Mouse (Mus musculus): ENCODE measurements around the gene Med27.
A peak's percentile ranks its signal among the peaks of the same experiment; 100 is the strongest.

Med27 gene

DNA sequence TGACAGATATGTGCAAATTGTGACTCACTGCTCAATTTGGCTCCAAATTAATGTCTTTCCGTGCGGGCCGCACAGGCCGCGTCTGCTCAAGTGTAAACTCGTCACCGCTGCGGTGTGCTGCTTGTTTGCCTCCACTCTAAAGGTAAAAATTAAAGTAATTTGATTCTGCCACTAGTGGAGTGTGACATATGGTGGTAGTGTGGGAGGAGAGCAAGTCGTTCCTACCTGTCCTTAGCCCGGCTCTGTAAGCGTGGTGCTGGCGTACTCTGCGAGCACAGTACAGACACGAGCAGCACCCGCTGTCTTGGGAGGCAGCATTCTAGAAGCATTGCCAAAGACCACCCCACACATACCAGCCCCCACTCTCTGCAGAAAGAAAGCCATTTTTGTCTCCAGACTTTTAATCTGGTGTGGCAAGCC lies 121.9 kb downstream of the Med27 start:
- DNase-seq (ENCODE audit: low read depth, low spot score), result peak; percentile 67

DNA sequence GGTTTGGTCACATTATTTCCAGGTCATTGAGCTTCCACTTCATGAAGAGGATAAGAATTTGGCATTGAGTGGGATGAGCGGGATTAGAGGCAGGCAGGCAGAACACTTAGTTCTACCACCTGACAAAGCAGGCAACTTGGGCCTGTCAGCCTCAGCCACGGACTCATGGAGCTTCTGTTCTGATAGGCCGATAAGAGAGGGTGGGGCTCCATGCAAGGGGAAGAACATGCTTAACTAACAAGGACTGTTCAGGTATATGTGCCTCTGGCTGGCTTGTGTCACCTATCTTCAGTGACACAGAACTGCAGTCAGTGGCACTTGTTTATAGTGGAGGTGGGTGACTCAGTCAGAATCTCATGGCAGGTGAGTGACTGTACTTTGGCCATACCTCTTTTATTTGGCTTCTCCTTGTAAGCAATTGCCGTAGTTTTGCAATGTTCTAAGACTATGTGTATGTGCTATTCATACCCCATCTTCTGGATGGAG lies 126.4 kb downstream of the Med27 start:
- DNase-seq (ENCODE audit: low read depth, low spot score), result no peak

DNA sequence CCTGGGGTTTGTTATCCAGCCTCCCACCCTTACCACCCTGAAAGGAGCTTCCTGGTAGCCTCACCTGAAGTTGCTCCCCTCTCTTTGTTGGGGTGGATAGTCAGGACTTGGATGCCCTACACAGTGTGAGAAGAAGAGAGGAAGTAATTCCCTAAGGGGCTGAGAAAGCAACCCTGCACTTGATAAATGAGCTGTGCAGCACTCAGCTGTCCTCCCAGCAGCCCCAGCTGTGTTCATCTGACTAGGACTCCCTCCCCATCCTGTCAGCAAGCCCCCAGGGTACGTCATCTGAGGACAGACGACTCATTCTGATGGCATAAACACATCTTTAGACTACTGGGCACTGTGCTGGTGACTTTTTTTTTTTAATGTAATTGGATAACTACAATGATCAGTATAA lies 127.3 kb downstream of the Med27 start:
- no peak for DNase-seq (ENCODE audit: low read depth, low spot score)

DNA sequence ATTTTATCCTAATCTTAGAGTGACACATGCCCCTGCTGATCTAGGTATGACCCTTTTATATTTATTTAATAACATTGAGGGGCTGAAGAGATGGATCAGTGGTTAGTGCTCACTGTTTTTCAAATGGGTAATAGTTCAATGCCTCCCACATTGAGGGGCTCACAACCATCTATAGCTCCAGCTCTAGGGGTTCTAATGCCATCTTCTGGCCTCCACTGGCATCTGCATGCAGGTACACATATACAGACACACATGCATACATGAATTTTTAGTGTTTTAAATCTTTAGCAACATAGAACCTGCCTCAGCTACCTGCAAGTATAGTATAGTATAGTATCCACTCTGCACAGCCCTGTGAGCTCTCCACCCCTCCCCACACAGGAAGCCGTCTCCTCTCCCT lies 130.1 kb downstream of the Med27 start:
- no peak for DNase-seq (ENCODE audit: low read depth, low spot score)

DNA sequence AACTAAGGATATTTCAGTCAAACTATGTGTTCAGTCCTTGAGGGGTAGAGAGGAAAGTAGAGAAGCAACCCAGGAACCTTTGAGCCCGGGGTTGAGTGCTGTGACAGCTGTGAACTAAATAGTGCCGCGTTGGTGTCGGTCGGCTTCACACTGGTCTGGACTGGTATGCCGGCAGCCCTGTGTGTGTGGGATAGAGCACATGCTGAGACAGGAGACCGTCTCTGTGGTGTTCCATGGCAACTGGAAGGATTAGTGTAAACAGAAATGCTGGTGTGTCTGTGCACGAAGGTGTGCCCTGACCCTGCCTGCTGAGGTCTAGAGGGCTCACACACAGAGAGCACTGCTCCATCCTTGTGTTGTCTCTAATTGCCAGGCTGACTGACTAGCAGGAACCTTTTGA lies 135.2 kb downstream of the Med27 start:
- no peak for DNase-seq (ENCODE audit: low read depth, low spot score)

DNA sequence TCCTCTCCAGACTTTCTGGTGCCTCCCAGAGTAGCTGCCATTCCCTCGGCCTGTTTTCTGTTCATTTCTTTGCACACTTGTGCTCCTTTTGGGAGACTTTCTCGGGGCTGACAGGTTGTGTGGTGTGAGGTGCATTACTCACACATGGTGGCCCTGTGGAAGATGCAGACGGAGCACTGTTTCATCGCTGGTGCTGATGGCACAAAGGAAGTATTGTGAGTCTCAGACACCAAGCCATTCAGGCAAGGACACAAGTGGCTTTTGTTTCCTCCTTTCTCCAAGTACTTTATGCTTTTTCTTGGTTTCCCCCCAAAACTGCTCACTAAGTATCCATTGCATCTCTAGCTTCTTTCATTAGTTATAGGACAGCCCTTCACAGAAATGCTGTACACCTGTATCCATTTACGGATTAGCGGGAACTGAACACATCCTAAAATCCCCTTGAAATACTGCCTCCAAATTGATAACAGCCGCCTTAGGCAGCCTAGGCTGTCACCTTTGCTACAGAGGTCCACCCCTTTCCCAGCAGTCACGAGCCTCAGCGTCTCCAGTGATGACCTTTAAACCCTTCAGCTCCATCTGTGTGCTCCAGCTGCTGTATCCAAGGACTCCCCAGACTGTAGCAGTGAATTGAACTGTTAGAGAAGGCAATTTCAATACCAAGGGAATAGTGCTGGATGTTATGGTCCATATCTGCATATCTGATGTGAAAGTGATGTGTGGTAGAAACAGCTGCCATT lies 136.5 kb downstream of the Med27 start:
- DNase-seq (ENCODE audit: low read depth, low spot score), result no peak

DNA sequence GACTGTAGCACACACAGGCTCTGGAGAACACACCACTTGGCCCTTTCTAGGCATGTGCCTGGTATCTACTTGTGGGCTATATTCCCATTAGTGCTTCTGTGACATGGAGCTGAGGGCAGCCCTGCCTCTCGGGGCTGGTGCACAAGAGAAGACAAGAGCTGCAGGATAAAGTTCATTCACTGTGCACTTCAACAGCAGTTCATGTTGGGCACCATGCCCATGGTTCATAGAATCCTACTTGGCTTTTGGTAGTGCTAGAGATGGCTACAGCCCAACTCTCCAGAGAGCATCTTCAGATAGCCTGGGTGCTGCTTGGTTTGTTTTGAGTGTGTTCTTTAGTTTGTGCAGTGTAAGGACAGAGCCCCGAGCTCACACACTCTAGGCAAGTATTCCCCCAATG lies 138.9 kb downstream of the Med27 start:
- DNase-seq (ENCODE audit: low read depth, low spot score), result no peak

DNA sequence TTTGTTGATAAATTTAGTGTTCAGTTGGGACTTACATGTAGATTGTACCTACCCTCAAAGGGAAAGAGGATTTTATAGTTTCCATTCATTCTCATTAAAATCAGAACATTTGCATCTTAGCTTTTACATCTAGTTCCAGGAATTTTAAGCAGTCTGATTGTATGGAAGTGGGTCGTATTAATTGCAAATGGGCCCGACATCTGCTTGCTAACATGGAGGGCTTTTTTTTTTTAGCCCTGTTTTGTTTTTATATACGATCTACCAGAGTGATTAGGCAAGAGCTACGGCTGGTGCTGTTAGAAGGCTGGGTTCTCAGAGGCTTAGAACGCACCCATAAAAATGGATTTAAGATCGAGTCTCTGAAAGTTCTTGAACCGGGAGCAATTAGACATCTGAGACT lies 139.9 kb downstream of the Med27 start:
- no peak for DNase-seq (ENCODE audit: low read depth, low spot score)

DNA sequence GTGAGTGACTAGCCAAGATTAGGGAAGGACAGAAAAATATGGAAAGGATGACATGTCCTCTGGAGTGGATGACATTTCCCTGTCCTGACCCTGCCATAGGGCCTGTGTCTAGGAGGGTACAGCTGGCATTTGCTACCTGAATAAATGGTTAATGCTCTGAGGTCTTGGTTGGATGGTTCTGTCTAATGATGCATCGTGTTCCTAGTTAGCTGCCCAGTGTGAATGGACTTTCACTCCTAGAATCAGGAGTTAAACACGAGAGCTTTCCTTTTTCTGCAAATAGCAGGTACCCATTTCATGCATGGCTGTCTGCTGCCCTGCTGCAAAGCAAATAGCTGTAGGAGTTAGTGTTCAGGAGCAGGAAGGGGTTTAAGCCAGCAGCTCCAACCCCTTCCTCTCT lies 141.0 kb downstream of the Med27 start:
- DNase-seq (ENCODE audit: low read depth, low spot score), result no peak

DNA sequence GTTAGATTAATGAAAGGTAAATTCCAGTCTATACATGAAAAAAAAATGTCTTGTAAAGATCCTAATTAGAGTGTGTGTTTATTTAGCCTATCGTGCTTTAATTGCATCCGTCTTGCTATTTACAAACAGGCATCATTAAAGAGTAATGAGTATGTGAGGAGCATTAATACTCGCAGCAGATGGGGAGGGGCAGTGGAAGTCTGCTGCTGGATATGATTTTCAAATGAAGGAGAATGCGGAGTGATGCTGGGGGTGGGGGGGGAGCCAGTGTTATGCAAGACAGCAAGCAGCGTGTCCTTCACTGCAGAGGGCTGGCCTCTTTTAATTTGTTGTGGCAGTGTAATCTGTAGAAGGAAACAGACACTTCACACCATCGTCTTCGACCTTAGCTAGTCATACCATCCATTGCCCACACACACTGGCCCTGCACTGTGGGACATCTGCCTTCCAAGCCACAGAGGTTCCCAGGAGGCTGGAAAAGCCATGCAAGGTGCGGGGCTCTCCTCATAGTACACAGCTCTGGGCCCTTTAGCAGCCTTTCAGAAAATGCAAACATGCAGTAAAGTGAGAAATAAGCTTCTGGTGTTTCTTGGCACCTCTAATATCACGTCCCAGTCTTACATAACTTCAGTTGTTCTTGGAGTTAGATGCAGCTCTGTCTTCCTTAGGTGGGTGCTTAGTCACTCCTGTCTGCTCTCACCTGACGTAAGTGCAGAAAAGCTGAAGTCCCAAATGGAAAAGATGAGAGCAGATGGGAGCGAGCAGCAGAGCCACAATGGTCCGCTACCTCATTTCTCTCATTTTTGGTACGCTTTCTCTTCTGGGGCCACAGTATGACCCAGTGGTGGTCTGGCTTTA lies 142.0 kb downstream of the Med27 start:
- no peak for DNase-seq (ENCODE audit: low read depth, low spot score)

DNA sequence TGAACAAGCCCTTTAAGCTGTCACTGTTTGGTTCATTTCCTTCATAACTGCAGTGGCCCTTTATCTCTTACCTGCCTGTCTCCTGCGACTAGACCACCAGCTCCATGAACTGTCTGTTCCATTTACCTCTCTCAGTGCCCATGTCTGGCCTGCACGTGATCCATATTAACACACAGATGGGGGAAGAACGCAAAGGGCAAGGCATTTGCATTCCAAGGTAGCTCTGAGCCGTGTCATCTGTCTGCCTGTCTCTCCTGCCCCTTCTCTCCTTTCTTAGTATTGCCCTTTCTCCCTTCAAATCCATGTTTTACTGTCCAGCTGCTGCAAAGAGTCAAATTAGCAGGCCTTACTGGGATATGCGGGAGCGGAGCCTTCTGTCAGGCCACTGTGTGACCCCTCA lies 145.0 kb downstream of the Med27 start:
- DNase-seq (ENCODE audit: low read depth, low spot score), result no peak

DNA sequence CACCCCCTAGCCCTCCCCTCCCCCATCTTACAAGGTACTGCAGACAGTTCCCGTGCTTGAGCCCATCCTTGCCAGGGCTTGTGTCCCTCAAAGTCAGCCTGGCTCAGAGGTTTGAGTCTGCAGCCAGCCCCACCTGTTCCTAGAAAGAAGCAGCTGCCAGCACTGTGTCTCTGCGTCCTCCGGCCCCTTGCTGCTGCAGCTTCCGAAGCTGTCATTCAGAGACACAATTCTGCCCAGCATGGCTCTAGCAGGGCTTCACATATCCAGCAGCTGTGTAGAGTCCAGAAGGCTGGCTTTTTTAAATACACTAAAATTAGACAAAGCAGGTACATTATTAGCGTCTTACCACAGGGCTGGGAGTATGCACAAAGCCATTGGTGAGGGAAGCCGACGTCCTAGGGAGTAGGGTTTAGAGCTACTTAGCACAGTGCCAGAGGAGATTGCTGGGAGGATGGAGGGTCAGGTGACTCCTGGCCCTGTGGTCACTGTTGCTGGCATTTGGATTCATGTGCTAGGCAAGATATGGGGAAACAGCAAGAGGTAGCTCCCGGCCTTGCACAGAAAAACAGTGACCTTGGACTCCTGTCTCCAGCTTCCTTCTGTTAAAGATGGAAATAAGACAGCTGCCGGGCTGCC lies 146.9 kb downstream of the Med27 start:
- no peak for DNase-seq (ENCODE audit: low read depth, low spot score)

DNA sequence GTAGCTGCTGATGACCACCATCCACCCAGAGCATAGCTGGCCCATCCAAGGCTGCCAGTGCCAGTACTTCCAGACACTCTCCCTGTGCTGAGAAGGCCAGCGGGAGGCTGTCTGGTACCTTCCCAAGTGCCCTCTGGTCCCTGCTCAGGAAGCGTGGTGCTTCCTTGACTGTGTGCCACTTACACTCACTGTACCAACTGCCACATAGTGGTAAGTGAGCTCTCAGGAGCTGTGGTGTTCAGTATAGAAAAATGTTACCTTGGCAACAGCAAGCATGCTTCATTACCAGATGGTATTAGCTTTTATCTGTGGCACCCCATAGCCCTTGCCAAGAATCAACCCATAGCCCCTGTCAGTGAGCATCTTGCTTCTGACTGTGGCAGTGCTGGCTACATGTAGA lies 148.7 kb downstream of the Med27 start:
- DNase-seq (ENCODE audit: low read depth, low spot score), result no peak

DNA sequence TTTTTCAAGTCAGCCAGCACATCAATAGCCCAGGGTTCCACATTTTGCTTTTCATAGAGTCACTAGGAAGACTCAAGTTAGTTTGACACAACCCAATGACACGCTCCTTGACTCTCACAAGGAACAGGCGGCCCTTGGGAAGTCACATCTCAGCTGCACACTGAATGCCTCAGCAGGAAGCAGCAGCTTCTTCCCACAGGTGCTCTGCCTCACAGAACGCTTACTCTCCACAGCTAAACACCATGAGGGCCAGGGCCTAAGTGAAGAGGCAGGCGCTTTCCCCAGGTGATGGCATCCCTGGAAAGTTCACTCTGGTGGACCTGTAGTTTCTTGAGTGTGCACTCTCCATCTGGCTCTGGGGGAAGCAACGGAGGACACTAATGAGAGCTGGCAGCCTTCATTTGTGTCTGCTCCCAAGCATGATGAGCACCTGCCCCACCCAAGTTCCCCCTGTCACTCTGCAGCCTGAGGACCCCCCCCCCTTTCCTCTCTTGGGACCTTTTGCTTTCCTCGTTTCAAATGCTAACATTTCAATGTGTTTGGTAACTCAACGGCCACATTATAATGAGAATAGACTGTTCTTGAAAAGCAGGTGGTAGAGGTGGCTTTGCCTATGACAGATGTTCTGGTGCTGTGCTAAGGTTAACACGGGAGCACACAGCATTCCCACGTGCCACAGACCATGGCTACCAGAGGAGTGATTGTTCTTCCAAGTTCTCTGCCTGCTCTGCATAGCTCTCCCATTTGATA lies 154.2 kb downstream of the Med27 start:
- DNase-seq (ENCODE audit: low read depth, low spot score), result no peak

DNA sequence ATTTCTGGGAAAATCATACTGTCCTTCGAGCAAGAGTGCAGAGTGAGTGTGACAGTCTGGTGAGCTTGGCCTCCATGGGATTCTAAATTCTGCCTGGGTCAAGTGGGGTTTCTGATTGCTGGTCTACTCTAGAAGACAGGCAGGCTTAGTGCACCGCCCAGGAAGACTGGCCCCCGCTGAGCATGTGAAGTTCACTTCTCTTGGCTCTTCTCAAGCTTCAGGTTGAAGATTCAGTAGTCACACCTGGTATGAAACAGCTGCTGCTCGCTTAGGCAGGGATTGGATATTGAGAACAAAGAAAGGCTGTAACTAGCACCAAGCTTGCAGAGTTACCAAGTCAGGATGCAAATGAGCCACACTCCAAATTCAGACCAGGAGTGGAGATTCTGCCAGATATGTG lies 154.8 kb downstream of the Med27 start:
- DNase-seq (ENCODE audit: low read depth, low spot score), result no peak

DNA sequence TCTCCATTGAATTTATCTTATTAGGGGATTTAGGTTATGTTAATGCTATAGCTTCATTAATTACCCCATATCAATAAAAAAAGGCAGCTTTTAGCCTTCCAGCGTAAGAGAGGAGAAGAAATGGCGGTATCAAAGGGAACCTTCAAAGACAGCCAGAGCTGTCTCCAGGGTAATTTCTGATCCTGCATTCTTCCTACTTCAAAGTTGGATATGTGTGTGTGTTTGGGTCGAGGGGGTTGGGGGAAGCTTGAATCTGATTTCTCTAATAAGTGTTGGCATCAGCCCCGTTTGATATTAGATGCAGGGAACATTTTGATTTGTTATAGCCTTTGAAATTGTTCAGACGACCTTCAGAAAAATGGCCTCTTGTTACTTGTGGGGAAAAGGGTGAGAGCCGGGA lies 158.2 kb downstream of the Med27 start:
- DNase-seq (ENCODE audit: low read depth, low spot score), result no peak

DNA sequence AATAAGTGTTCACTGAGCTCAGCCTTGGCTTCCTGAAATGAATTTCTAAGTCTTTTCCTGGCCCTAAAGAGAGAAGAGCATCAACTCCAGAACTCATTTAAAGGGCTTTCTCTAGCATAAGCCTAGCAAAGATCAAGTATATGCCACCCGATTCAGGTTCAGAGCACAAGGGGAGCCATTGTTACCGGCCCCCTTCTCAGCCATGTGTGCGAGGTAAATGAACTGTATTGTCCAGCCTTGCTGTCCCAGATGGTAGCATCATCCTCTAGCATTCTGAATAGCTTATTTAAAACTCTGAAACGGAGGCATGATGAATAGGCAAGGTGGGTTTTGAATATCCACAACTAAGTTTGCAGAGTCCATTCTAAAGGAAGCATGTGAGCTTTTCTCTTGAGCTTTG lies 159.8 kb downstream of the Med27 start:
- no peak for DNase-seq (ENCODE audit: low read depth, low spot score)

DNA sequence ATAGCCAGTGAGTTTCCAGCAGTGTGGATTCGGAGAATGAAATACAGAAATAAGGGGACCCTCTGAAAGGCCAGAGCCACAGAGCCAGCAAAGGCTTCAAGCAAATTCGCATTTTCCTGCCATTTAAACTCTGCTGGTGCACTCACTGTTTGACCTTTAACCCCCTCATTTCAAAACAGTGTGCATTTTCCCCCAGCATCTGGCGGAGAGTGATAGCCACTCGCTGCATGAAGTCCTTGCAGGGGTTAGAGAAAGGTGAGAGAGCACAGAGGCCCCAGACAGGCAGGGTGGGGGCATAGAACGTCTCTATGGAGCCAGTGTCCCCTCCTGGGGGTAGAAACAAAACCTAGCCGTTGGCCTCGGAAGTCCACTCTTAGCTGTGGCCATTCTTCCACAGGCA lies 166.5 kb downstream of the Med27 start:
- no peak for DNase-seq (ENCODE audit: low read depth, low spot score)

DNA sequence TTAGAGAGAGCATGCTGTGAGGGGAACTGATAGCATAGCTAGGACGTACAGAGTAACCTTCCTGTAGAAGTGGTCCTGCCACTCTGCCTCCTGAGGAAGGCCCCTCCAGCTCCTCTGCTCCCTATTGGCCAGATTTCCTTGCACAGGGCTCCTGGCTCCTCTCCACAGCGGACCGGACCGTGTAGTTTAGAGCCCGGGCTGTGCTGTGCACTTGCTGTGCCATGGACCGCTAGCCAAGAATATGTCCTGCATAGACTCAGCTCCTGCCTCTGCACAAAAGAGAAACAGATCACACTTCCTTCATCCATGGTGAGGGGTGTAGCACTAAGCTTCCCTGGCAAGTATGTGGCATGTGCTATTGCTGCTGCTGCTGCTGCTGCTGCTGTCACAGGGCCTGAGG lies 168.2 kb downstream of the Med27 start:
- no peak for DNase-seq (ENCODE audit: low read depth, low spot score)

DNA sequence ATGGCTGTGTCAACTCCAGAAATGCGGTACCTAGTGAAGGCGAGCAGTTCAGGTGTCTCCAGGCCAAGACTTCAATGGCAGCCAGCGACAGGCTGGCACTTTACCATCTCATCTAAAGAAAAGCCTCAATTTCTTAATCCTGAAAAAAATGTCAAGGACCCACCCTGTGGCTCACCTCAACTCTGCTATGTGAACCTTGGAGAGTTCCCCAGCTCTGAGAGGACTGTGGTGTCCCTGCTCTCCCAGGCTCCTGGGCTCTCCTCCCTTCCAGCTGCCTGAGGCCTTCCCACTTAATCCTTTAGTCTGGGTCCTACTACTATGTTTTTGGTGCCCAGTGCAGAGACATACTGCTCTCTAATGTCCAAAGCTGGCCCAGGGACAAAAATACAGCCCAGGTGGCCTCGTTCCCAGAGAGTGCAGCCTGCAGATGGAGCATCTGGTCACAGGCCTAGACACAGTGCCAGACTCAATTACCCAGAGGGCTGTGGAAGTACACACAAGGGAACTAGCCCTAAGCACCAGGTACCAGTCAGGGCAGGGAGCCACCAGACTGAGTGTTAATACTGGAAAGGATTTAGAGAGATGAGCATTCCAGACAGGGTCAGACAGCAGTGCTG lies 169.3 kb downstream of the Med27 start:
- DNase-seq (ENCODE audit: low read depth, low spot score), result no peak

DNA sequence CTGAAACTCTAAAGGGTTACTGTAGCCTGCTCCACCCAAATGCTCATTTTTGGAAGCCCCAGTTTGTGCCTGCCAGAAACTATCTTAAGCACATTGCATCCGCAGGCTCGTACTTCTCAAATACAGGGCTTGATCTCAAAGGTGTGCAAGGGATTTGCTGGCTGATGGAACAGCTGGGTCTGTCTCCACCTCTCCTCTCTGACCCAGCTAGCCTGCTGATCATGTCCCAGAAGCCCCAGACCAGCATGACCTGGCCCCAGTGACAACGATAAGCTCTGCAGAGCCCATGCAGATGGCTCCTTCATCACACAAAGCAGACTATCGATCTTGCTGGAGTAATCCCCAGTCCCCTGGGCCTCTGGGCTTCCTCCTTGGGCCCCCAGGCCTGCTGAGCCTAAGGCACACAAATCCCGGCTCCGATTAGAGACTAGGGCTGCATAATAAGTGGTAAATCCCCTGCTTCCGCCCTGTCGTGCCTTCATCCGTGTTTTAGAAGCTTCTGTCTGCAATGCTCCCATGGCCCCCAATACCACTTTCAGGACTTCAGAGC lies 170.1 kb downstream of the Med27 start:
- DNase-seq (ENCODE audit: low read depth, low spot score), result no peak
